Mouse (Mus musculus) heart, embryonic 13.5 days (tissue): Measurements from ENCODE around the gene Lactbl1. TPM values are rescaled to one million over a fixed set of nuclear protein-coding genes. Genes with fewer than 3 reads are reported as not detected.

Experiments used
- ATAC-seq: fragments of 200-750 bp; cut with Nextera tagmentation; 2 replicates; pipeline ENCODE4 v1.8.0; 2017; ENCODE audit warnings: moderate TSS enrichment; ENCODE audit not compliant: insufficient number of reproducible peaks, low FRiP score, low TSS enrichment; ENCODE audit errors: extremely low read depth
- H3K27ac ChIP-seq: fragments of 300-500 bp; sonication (generic); replicated peaks from 2 replicates; pipeline ENCODE4 v1.5.1; 2015; ENCODE audit warnings: moderate library complexity, mild to moderate bottlenecking, inconsistent platforms
- H3K27me3 ChIP-seq: fragments of 300-500 bp; sonication (generic); replicated peaks from 2 replicates; pipeline ENCODE4 v1.6.1; 2015; ENCODE audit warnings: mild to moderate bottlenecking, inconsistent platforms
- H3K36me3 ChIP-seq: fragments of 300-500 bp; sonication (generic); 2 replicates; pipeline ENCODE4 v1.6.1; 2015; ENCODE audit warnings: mild to moderate bottlenecking, inconsistent platforms
- H3K4me1 ChIP-seq: fragments of 300-500 bp; sonication (generic); 2 replicates; pipeline ENCODE4 v1.6.1; 2015; ENCODE audit warnings: inconsistent platforms
- H3K4me2 ChIP-seq: fragments of 300-500 bp; sonication (generic); 2 replicates; pipeline ENCODE4 v1.6.1; 2015; ENCODE audit warnings: inconsistent platforms, mild to moderate bottlenecking, moderate library complexity
- H3K4me3 ChIP-seq: fragments of 300-500 bp; sonication (generic); 2 replicates; pipeline ENCODE4 v1.5.1; 2015; ENCODE audit warnings: moderate library complexity, mild to moderate bottlenecking, inconsistent platforms
- H3K9ac ChIP-seq: fragments of 300-500 bp; sonication (generic); 2 replicates; pipeline ENCODE4 v1.6.1; 2015; ENCODE audit warnings: inconsistent platforms, mild to moderate bottlenecking, moderate library complexity
- H3K9me3 ChIP-seq: fragments of 300-500 bp; sonication (generic); 2 replicates; pipeline ENCODE4 v1.6.1; 2016; ENCODE audit warnings: inconsistent platforms
- WGBS: fragments of 180-500 bp; shearing (Covaris S2); methylation state at CpG from one replicate; pipeline ENCODE4 v1.1.7; 2015; ENCODE audit warnings: mixed read lengths; 5-methylcytosine and 5-hydroxymethylcytosine counted together
- polyA plus RNA-seq: library from polyadenylated mRNA; unstranded; fragments of >200 nt; fragmentation: Nextera tagmentation; extraction: Ambion mirVana; gene quantifications from 2 replicates; pipeline ENCODE4 v1.2.1, GENCODE M21; 2015

The Lactbl1 gene
- polyA plus RNA-seq, 1 experiment from 2014 or later, result not detected

- no peak for ATAC-seq
- H3K27ac ChIP-seq, result no peak overlapping the region
Measured at GRCm38 (mm10) chr4:136636983-136637562, 14.7 kb downstream of the Lactbl1 start.

DNA sequence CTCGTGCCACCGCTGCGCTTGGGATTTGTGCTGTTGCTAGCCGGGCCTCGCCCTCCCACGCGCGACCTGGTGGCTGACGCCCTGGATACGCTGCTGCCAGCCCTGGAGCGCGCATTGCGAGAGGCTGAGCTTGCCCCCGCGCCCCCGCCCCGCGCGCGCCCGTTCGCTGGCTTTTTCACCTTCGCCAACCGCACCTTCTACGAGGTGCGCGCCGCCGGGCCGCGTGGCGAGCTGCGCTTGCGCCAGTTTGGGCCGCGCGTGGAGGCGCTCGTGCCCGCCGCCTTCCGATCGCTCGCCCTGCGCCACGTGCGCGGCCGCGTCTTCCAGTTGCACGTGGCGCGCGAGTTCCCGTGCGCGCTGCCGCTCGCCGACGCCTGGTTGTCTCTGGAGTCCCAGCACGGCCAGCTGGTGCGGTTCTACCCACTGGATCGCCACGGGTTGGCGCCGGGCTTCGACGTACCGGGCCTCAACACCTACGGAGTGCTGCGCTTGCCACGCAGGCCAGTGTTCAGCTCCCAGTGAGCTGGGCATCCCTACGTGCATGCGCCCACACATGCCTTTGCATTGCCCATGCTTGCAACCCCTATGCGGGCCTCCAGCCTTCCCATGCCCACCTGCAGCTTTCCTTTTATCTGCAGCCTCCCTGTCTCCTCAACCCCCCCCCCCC, 15.3 kb downstream of the Lactbl1 start:
- H3K27ac ChIP-seq, result no peak overlapping the region
- H3K4me3 ChIP-seq, result peak overlapping the region; percentile 56
- H3K4me1 ChIP-seq, result peaks cover 22% of the 10 kb centered on the region
- H3K27me3 ChIP-seq, result peaks cover 60% of the 10 kb centered on the region
- H3K36me3 ChIP-seq, result no peaks in the 10 kb centered on the region
- H3K9ac ChIP-seq, result peak overlapping the region; percentile 68
- no peak for ATAC-seq
- no peaks in the 10 kb centered on the region for H3K9me3 ChIP-seq
- peak overlapping the region; percentile 90 for H3K4me2 ChIP-seq
- 2% methylated on average over 76 of the region's 76 CpGs for WGBS

More at GRCm38 (mm10) chr4:136636983-136637562, 14.7 kb downstream of the Lactbl1 start:
- no peaks in the 10 kb centered on the region for H3K36me3 ChIP-seq
- H3K4me3 ChIP-seq, result peak overlapping the region; percentile 56
- peaks cover 62% of the 10 kb centered on the region for H3K27me3 ChIP-seq
- no peaks in the 10 kb centered on the region for H3K9me3 ChIP-seq
- 13% methylated on average over 37 of the region's 37 CpGs for WGBS
- peak overlapping the region; percentile 90 for H3K4me2 ChIP-seq
- peak overlapping the region; percentile 68 for H3K9ac ChIP-seq
- H3K4me1 ChIP-seq, result peaks cover 22% of the 10 kb centered on the region

DNA sequence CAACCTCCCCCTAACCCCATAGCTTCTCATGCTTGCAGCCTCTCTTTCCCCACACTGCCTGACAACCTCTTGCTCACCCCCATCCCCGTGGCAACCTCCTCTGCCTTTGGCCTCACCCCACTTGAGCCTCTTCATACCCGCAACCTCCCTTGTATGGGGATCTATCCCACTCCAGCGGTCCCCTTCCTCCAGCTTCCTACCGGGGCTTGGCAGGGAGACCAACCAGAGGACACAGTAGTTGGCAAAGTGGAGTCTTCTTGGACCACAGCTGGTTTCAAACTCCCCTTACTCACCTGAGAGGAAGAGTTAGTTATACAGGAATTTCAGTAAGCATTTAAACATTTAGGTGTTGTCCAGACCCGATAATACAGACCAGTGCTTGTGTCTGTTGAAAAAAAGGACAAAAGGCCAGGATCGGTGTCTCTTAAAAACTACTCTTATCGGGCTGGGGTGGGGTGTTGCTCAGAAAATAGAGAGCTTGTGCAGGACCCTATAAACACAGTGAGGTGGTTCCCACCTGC, 15.9 kb downstream of the Lactbl1 start:
- Histone ChIP-seq H3K4me3 (peak overlapping the region; percentile 56), H3K36me3 (no peaks in the 10 kb centered on the region), H3K9ac (no peak overlapping the region), H3K27ac (no peak overlapping the region), H3K27me3 (peaks cover 58% of the 10 kb centered on the region), H3K9me3 (no peaks in the 10 kb centered on the region), H3K4me2 (peak overlapping the region; percentile 90), H3K4me1 (peaks cover 22% of the 10 kb centered on the region)
- WGBS, result 36% methylated on average over 7 of the region's 7 CpGs
- ATAC-seq, result no peak

DNA sequence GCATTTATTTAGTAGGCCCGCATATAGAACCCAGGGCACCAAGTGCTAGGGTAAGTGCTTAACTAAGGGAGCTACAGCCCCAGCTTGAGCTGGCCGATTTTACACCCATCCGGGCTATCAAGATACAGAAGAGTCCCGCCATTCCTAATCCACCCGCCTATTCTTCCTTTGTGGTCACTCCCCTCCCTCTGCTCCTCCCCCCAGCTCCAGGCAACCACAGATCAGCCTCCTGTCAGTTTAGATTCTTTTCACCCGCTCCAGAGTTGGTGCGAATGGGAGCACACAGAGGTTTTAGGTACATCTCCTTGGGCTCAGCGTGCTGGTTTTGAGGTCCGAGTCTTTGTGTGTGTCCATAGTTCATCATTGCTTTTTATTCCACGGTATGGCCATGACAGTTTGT, 16.5 kb downstream of the Lactbl1 start:
- Histone ChIP-seq H3K4me1 (peaks cover 22% of the 10 kb centered on the region), H3K36me3 (no peaks in the 10 kb centered on the region), H3K27ac (no peak overlapping the region), H3K4me3 (peak overlapping the region; percentile 7), H3K9me3 (no peaks in the 10 kb centered on the region), H3K27me3 (peaks cover 58% of the 10 kb centered on the region), H3K9ac (no peak overlapping the region; the same call in 1 of the 2 replicates), H3K4me2 (peak overlapping the region; percentile 44)
- 13% methylated on average over 10 of the region's 10 CpGs for WGBS
- ATAC-seq, result no peak

GRCm38 (mm10) chr4:136648922-136649479, 26.6 kb downstream of the Lactbl1 start:
- Histone ChIP-seq H3K4me2 (peak overlapping the region; percentile 58), H3K4me3 (peak overlapping the region; percentile 24), H3K27me3 (peaks cover 49% of the 10 kb centered on the region), H3K4me1 (peaks cover 29% of the 10 kb centered on the region), H3K27ac (no peak overlapping the region), H3K9ac (peak overlapping the region; percentile 37; the same call in 1 of the 2 replicates), H3K9me3 (peaks cover 8% of the 10 kb centered on the region), H3K36me3 (no peaks in the 10 kb centered on the region)
- 15% methylated on average over 11 of the region's 11 CpGs for WGBS
- no peak for ATAC-seq

GRCm38 (mm10) chr4:136649480-136650196, 27.2 kb downstream of the Lactbl1 start:
- H3K27me3 ChIP-seq, result peaks cover 47% of the 10 kb centered on the region
- no peak for ATAC-seq

DNA sequence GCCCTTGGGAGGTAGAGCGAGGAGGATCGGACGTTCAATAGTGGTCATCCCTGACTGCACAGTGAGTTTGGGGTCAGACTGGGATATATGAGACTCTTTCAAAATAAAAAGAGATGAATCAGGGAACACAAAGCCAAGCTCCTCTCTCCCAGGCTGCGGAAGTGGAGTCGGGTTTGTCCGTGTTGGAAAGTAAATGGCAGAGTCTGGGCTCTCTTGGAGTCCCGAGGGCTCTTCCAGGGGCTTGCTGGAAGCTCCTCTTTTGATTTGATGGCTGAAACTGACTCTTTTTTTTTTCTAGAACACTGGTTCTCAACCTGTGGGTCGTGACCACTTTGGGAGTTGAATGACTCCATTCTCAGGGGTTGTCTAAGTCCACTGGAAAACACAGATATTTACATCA, 27.8 kb downstream of the Lactbl1 start:
- H3K4me2 ChIP-seq, result no peak overlapping the region
- H3K9me3 ChIP-seq, result peaks cover 8% of the 10 kb centered on the region
- H3K27ac ChIP-seq, result no peak overlapping the region
- H3K27me3 ChIP-seq, result peaks cover 46% of the 10 kb centered on the region
- no peak overlapping the region for H3K4me3 ChIP-seq
- no peak for ATAC-seq
- H3K4me1 ChIP-seq, result peaks cover 29% of the 10 kb centered on the region
- 79% methylated on average over 8 of the region's 8 CpGs for WGBS
- H3K36me3 ChIP-seq, result no peaks in the 10 kb centered on the region
- H3K9ac ChIP-seq, result no peak overlapping the region

More at GRCm38 (mm10) chr4:136649480-136650196, 27.2 kb downstream of the Lactbl1 start:
- Histone ChIP-seq H3K9me3 (peaks cover 8% of the 10 kb centered on the region), H3K4me1 (peaks cover 29% of the 10 kb centered on the region), H3K9ac (peak overlapping the region; percentile 37; the same call in 1 of the 2 replicates), H3K36me3 (no peaks in the 10 kb centered on the region), H3K4me2 (peak overlapping the region; percentile 58), H3K4me3 (peak overlapping the region; percentile 24), H3K27ac (no peak overlapping the region)
- WGBS, result 28% methylated on average over 13 of the region's 13 CpGs

DNA sequence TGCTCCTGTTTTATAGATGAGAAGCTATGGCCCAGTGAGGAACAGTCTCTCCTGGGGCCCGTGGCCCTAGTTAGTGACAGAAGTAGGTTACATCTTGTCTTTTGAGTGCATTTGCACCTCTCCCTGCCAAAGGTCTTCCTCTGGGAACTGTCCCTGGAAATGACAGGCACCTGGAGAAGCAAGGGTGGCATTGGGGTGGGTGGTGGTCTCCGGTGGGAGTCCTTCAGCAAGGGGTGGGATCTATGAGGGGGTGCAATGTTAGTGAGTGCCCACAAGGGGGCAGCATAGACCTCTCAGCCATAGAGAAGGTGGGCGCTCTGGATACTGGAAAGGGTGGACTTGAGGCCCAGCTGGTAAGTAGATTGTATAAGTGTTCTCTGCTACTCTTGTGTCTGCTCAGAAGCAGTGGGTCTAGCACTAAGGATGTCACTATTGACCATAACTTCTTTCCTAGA, 29.0 kb downstream of the Lactbl1 start:
- H3K4me3 ChIP-seq, result no peak overlapping the region
- peaks cover 39% of the 10 kb centered on the region for H3K27me3 ChIP-seq
- no peak overlapping the region for H3K27ac ChIP-seq
- H3K4me2 ChIP-seq, result no peak overlapping the region
- WGBS, result 56% methylated on average over 3 of the region's 3 CpGs
- H3K9ac ChIP-seq, result no peak overlapping the region
- no peak for ATAC-seq
- H3K36me3 ChIP-seq, result no peaks in the 10 kb centered on the region
- H3K4me1 ChIP-seq, result peaks cover 29% of the 10 kb centered on the region
- H3K9me3 ChIP-seq, result peaks cover 8% of the 10 kb centered on the region

- peaks cover 38% of the 10 kb centered on the region for H3K27me3 ChIP-seq
- H3K4me1 ChIP-seq, result peaks cover 29% of the 10 kb centered on the region
- no peak for ATAC-seq
- H3K9ac ChIP-seq, result no peak overlapping the region
- 73% methylated on average over 13 of the region's 13 CpGs for WGBS
- H3K27ac ChIP-seq, result no peak overlapping the region
- H3K4me2 ChIP-seq, result no peak overlapping the region
- no peaks in the 10 kb centered on the region for H3K36me3 ChIP-seq
- H3K9me3 ChIP-seq, result peaks cover 4% of the 10 kb centered on the region
- H3K4me3 ChIP-seq, result no peak overlapping the region
Measured at GRCm38 (mm10) chr4:136651882-136652527, 29.6 kb downstream of the Lactbl1 start.

DNA sequence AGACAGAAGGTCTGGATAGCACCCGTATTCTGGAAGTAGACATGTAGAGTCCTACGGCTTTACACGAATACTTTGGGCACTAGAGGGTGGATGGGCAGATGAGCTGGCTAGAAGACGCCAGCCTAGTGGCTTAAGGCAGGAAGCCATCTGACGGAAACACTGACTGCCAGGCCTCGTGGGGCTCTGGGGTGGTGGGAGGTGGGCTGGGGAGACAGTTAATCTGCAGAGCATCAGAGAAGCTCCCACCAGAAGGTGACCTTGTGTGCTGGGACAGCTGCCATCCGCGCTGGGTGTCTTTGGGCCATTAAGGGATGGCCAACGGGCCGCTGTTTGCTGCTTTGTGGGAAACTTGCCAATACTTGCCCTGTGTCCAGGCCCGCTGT, 30.1 kb downstream of the Lactbl1 start:
- H3K36me3 ChIP-seq, result no peaks in the 10 kb centered on the region
- H3K27me3 ChIP-seq, result peaks cover 37% of the 10 kb centered on the region
- no peak overlapping the region for H3K4me3 ChIP-seq
- 60% methylated on average over 11 of the region's 11 CpGs for WGBS
- no peak for ATAC-seq
- peaks cover 29% of the 10 kb centered on the region for H3K4me1 ChIP-seq
- H3K9me3 ChIP-seq, result no peaks in the 10 kb centered on the region
- H3K27ac ChIP-seq, result no peak overlapping the region
- H3K9ac ChIP-seq, result no peak overlapping the region
- no peak overlapping the region for H3K4me2 ChIP-seq
